Mouse (Mus musculus) C2C12 (cell line): ENCODE data around the gene Srgap2.

ENCODE experiments used
- CEBPB ChIP-seq: IDR thresholded peaks from one replicate; pipeline ENCODE4 v1.6.1; 2011; ENCODE audit warnings: low read depth, mild to moderate bottlenecking, control low read depth, moderate library complexity
- CTCF ChIP-seq: IDR thresholded peaks from one replicate; pipeline ENCODE4 v1.5.1; 2011; ENCODE audit not compliant: control insufficient read depth, insufficient read depth, insufficient read length
- FOSL1 ChIP-seq: IDR thresholded peaks from one replicate; pipeline ENCODE4 v1.8.0; 2011; ENCODE audit warnings: mild to moderate bottlenecking, low read length; ENCODE audit not compliant: poor library complexity, insufficient read depth, severe bottlenecking
- MAX ChIP-seq: IDR thresholded peaks from one replicate; pipeline ENCODE4 v1.6.1; 2011; ENCODE audit warnings: mild to moderate bottlenecking, control low read depth
- MYOD1 ChIP-seq: IDR thresholded peaks from one replicate; pipeline ENCODE4 v1.6.1; 2011; ENCODE audit warnings: low read depth; ENCODE audit not compliant: control insufficient read depth, insufficient read length
- MYOG ChIP-seq: IDR thresholded peaks from one replicate; pipeline ENCODE4 v1.6.1; 2011; ENCODE audit not compliant: control insufficient read depth, insufficient read length; ENCODE audit errors: extremely low read depth
- USF1 ChIP-seq: IDR thresholded peaks from one replicate; pipeline ENCODE4 v1.6.1; 2011; ENCODE audit warnings: low read depth, mild to moderate bottlenecking, control low read depth, moderate library complexity

GRCm38 (mm10) chr1:131400844-131401243 lies 126.3 kb downstream of the Srgap2 start:
- TF ChIP-seq CTCF, result no peak
- no peak for TF ChIP-seq USF1
- TF ChIP-seq CEBPB, result no peak
- no peak for TF ChIP-seq MAX
- TF ChIP-seq MYOG, result no peak
- TF ChIP-seq MYOD1, result no peak
- TF ChIP-seq FOSL1, result no peak
